Mouse (Mus musculus) layer of hippocampus, postnatal 25 days (tissue): ENCODE measurements around the gene Slc6a13. TPM values are rescaled to one million over a fixed set of nuclear protein-coding genes. Genes with fewer than 3 reads are reported as not detected.

Experiments
- DNase-seq, 2 experiments: peaks; one replicate each; pipeline ENCODE4 v3.0.0; 2022; ENCODE audit warnings: mixed read lengths in 2 of 2, low spot score in 1 of 2; ENCODE audit errors: extremely low spot score in 1 of 2
- microRNA-seq, 2 experiments: library from miRNA; unstranded; fragments of <30 nt; microRNA quantifications; one replicate each; pipeline ENCODE4 v1.2.0; 2021
- total RNA-seq, 2 experiments: library from RNA; stranded (reverse); gene quantifications; 2 replicates each; pipeline ENCODE4 v1.2.3; 2021

The Slc6a13 gene
- total RNA-seq, 2 experiments from 2014 or later = 7.4 to 8.5 TPM

- no peak for DNase-seq
Observed at GRCm38 (mm10) chr6:121371197-121371980, 71.4 kb downstream of the Slc6a13 start.

GRCm38 (mm10) chr6:121376159-121376558 is 76.1 kb downstream of the Slc6a13 start:
- no peak for DNase-seq

- DNase-seq = no peak
Observed at GRCm38 (mm10) chr6:121378256-121378655, 78.2 kb downstream of the Slc6a13 start.

GRCm38 (mm10) chr6:121380576-121380975 is 80.5 kb downstream of the Slc6a13 start:
- no peak for DNase-seq

- no peak for DNase-seq
Observed at GRCm38 (mm10) chr6:121382071-121382470, 82.0 kb downstream of the Slc6a13 start.

- no peak for DNase-seq
Observed at GRCm38 (mm10) chr6:121385397-121385796, 85.4 kb downstream of the Slc6a13 start.

Small RNAs within 50 kb of the gene (microRNA-seq; reads per million reads assigned to microRNA genes)
- gene Gm24855 = 0 reads per million in 2 experiments

Other genes starting within 250 kb of the Slc6a13 start
- gene Mical3, start 169.2 kb upstream of the Slc6a13 start, total RNA-seq = 10 to 100 TPM; 75.0 to 88.0 TPM
- 10 to 100 TPM; 11.0 to 11.9 TPM for gene Pex26, start 116.6 kb upstream of the Slc6a13 start, total RNA-seq
- 1 to 10 TPM; 4.3 to 5.3 TPM for gene Tuba8, start 89.5 kb upstream of the Slc6a13 start, total RNA-seq
- gene Usp18, start 54.3 kb upstream of the Slc6a13 start, total RNA-seq = under 1 TPM; 0.26 to 0.30 TPM
- gene Slc6a12, start 42.8 kb downstream of the Slc6a13 start, total RNA-seq = 1 to 10 TPM; 1.7 TPM
- gene Iqsec3, start 173.5 kb downstream of the Slc6a13 start, total RNA-seq = 100 to 1,000 TPM; 109 to 129 TPM